Mouse (Mus musculus): Measurements from ENCODE around the gene Tenm4.

DNA sequence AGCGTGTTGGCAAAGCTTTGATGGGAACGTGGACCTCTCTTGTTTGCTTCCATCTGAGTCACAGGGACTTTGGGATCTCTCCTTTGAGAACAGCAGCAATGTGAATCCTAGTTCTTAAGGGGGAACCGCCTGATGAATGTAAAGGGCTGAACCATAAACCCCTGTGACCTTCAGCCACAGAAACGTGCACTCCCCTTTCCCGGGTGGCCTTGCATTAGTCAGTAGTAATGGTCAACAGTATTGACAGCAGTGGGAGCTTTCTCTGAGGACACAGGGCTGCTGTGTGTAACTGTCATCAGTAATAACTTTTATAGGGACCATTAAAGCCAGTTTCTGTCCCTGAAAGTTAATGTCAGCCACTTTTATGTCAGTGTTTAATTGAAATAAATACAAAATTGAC lies 385.7 kb downstream of the Tenm4 start:
- TF ChIP-seq CTCF (IDR thresholded peaks at IDR 0.05; ENCODE audit: low read depth) (no peak), EP300 (IDR thresholded peaks at IDR 0.05; ENCODE audit: low read depth) (no peak)

All from heart, postnatal 0 days (tissue).